Mouse (Mus musculus): Measurements from ENCODE around the gene Calcr.
A peak's percentile ranks its signal among the peaks of the same experiment; 100 is the strongest.
"Not testable (repeated sequence)": the region's sequence is repeated elsewhere in the genome, so short reads cannot be mapped to it uniquely, and the experiment has no call there.

Calcr gene

GRCm38 (mm10) chr6:3764230-3764764 is at the start of gene Calcr:
Gene Calcr (minus strand): TSS chr6:3764714.
- ATAC-seq (ENCODE audit: low TSS enrichment) = no peak

- ATAC-seq (ENCODE audit: low TSS enrichment) = no peak
Observed at GRCm38 (mm10) chr6:3767485-3767884, 3.0 kb upstream of the Calcr start.

DNA sequence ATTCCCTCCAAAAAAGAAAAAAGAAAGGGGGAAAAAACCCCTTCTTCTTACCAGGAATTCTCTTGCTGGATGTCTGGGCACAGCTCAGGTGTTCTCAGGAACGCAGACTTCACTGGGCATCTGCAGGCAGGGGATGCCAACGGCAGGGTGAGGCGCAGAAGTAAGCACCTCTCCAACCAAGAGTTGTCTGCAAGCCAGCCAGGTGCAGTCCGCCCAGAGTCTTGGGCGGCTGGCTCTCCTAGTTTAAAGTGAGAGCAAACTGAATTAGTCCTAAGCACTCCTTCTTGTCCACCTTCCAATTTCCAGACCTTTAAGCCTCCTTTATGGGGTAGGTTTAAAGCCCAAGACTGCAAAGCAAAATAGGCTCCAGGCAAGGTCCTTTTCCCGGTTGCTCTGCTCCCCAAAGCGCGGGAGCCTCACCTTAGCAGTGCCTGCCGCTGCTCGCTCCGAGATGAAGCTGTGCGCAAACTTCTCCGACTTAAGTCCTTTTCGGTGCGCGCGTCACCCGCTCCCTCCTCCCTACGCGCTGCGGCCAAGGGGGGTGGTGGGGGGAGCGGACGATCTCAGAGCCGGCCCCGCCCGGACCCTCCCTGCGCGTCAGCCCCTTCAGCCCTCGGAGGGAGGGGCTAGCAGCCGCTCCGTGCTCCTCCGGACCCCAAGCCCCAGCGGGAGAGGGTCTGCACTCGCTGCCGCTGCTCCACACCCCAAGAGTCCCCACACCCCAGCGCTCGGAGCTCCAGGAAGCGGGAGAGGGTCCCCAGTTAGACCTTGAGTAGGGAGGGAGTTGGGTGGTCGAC is 1.1 kb downstream of the Calcr start:
- peak; percentile 38; the same call in 1 of the 2 replicates for ATAC-seq (ENCODE audit: low TSS enrichment)

DNA sequence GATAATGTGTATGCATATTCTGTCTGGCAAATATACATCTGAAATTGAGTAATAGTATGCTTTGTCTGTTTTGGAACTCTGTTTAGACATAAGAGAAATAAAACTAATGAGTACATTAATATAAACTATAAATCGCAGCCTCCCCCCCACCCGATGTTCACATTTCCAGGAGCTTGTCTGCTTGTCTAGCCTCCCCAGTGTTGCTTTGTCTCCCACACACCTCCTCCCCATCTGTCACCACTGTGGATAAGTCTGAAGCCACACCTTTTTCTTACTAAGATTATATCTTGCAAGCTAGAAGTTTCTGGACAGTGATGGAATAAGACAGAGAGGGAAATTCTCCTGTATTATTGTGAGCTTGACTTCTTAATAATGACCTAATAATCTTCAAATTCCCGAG is 12.9 kb downstream of the Calcr start:
- ATAC-seq (ENCODE audit: low TSS enrichment) = no peak

GRCm38 (mm10) chr6:3749624-3750023 is 14.9 kb downstream of the Calcr start:
- ATAC-seq (ENCODE audit: low TSS enrichment) = no peak

DNA sequence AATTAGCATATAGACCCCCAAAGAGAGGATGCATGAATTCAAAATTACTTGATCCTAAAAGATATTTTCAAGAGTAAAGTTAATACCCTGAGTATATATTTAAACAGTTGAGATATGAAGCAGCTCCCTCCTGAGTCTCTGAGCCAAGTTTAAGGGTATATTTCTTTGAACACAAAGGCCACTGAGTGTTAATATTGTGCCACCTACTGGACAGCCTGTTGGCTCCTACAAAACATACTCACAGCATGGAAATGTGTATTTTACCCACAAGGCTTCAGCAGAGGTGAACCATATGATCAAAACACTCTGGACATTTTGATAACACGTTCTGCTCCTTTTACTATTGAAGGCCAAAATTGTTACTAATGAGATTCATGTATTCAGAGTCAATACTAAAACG is 19.0 kb downstream of the Calcr start:
- ATAC-seq (ENCODE audit: low TSS enrichment) = no peak

GRCm38 (mm10) chr6:3741996-3742713 is 22.4 kb downstream of the Calcr start:
- ATAC-seq (ENCODE audit: low TSS enrichment) = no peak

GRCm38 (mm10) chr6:3741296-3741695 is 23.2 kb downstream of the Calcr start:
- no peak for ATAC-seq (ENCODE audit: low TSS enrichment)

GRCm38 (mm10) chr6:3730246-3730867 is 34.2 kb downstream of the Calcr start:
- no peak for ATAC-seq (ENCODE audit: low TSS enrichment)

GRCm38 (mm10) chr6:3688087-3688642 is 76.3 kb downstream of the Calcr start:
- ATAC-seq (ENCODE audit: low TSS enrichment) = no peak

DNA sequence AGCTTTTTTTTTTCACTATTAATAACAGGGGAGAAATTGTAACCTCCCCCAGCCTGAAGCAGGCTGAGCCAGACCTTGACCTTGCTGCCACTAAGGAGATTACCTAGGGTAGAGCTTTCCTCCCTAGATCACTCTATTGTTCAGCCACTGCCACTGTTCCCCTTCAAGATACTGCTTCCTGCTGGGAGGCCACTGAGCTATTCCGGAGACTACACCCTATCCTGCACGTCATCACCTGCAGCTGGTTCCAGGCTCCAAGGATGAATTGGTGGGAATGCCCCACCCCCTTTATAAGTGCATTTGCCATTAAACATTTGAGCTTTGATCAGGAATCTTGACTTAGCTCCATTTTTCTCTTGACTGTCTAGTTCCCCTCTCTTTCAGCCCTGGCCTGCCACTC is 86.2 kb downstream of the Calcr start:
- ATAC-seq (ENCODE audit: low TSS enrichment) = not testable (repeated sequence)

DNA sequence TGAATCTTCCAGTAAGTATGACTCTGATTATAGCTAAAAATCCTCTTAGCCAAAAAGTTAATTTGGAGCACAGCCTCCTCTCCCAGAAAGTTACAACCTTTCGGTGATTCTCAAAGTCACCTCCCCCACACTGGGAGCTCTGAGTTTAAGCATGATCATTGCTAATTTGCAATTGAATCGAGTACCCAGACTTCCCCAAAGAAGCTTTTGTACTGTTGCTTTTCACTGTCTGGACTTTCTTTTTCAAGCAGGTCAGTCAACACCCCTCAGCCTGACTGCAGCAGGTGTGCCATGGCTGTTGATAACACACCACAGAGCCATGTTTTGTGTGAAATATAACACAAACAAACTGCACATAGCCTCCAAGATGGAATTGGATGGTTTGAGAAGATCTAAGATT is 86.7 kb downstream of the Calcr start:
- no peak for ATAC-seq (ENCODE audit: low TSS enrichment)

GRCm38 (mm10) chr6:3671941-3672340 is 92.6 kb downstream of the Calcr start:
- not testable (repeated sequence) for ATAC-seq (ENCODE audit: low TSS enrichment)

DNA sequence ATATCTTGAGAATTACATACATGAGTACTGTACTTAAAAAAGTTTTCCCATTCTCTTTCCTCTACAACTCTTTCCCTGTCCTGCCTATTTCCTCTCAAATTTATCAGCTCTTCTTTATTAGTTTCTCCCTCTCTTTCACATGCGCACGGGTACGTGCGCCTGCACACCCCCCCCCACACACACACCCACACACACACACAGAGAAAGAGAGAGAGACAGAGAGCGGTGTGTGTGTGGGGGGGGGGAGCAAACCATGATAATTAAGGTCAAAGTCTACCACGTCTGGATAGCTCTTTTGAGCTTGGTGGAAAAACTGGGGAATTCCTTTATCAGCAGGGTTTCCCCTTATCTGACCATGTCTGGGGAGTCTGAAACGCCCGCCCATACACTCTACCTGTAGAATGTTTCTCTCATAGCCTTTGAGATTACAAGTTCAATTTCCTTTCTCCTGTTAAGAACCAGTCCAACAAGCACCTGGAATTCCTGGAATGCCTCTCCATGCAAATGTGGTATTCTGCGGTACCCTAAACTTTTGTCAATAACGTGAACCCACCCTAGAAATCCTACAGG is 100.3 kb downstream of the Calcr start:
- ATAC-seq (ENCODE audit: low TSS enrichment) = no peak

- ATAC-seq (ENCODE audit: low TSS enrichment) = no peak
Observed at GRCm38 (mm10) chr6:3658405-3658804, 106.1 kb downstream of the Calcr start.

All from frontal cortex, adult (tissue).